Mouse (Mus musculus): ENCODE data around the gene 2310061I04Rik.

- no peak for TF ChIP-seq CTCF (IDR thresholded peaks at IDR 0.05; ENCODE audit: borderline replicate concordance, insufficient read depth, low read depth, low read length)
- no peak for TF ChIP-seq POLR2A (IDR thresholded peaks at IDR 0.05; ENCODE audit: borderline replicate concordance, insufficient read depth, low read length)
Observed at GRCm38 (mm10) chr17:35870151-35870883, 26.9 kb downstream of the 2310061I04Rik start.
